ENCODE assay signal across 8 mouse cellular contexts in the genomic region with DNA sequence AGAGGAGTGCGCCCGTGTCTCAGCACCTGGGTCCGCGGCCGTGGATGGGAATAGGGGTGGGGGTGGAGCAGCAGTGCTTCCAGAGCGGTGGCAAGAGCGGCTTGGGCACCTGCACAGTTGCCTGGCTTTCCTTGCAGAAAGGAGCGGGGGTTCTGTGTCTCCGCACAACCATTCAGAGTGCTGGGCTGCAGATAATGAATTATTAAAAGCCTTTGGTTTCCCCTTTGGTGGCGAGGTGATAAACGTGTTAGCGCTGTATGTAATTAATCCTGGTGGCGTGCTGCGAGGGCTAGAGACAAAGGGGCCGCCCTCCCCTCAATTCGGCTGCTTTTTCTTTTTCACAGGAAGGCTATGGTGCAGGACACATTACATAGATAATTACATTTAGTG. TPM values are rescaled to one million over a fixed set of nuclear protein-coding genes. Genes with fewer than 3 reads are reported as not detected.
DNase-seq lines count a peak whose midpoint lies in the region; ATAC-seq and TF ChIP-seq lines count a peak whose summit lies in the region.
"Had no signal": no experiment of that assay in that cellular context is flagged by ENCODE, and none has a peak within 500 bp of the region (broad histone marks: within the 10 kb centered on the region; RNA-seq: fewer than 3 reads in every experiment).

No protein-coding gene starts in this region.

- H3K9ac ChIP-seq in lung, embryonic 16.5 days (ENCODE audit: low read length) = peak overlapping the region; percentile 11; the same call in 1 of the 2 replicates
- H3K9ac ChIP-seq in embryonic facial prominence, embryonic 15.5 days = no peak overlapping the region

- peaks cover 16% of the 10 kb centered on the region for H3K27me3 ChIP-seq in lung, embryonic 16.5 days (ENCODE audit: control insufficient read depth, insufficient read depth, low read depth, low read length)
- H3K27me3 ChIP-seq in embryonic facial prominence, embryonic 15.5 days = peaks cover 22% of the 10 kb centered on the region
- peaks cover 68% of the 10 kb centered on the region for H3K27me3 ChIP-seq in limb, embryonic 10.5 days (ENCODE audit: low read depth, poor library complexity, severe bottlenecking)

- TF ChIP-seq POLR2A in olfactory bulb, adult 2 months (IDR thresholded peaks at IDR 0.05; ENCODE audit: insufficient read depth, low read depth, low read length) = no peak

- intact Hi-C loops in gastrocnemius, postnatal 14 days (cut with DNase I; ENCODE audit: low total_unique reads) = no loop called here

- peak overlapping the region; percentile 87 for H3K4me2 ChIP-seq in lung, embryonic 16.5 days (ENCODE audit: low read depth, low read length)
- H3K4me2 ChIP-seq in embryonic facial prominence, embryonic 15.5 days (replicated peaks) = peak overlapping the region; percentile 92

- ATAC-seq in lung, embryonic 16.5 days (ENCODE audit: low read depth) = peak; percentile 9; the same call in 1 of the 2 replicates
- no peak for ATAC-seq in embryonic facial prominence, embryonic 15.5 days (ENCODE audit: insufficient number of reproducible peaks, low FRiP score, low TSS enrichment, low read depth)
- ATAC-seq in inflammation-experienced regulatory T-cells, adult 6 months = no peak

- peak overlapping the region; percentile 49 for H3K4me3 ChIP-seq in lung, embryonic 16.5 days (ENCODE audit: low read length)
- H3K4me3 ChIP-seq in embryonic facial prominence, embryonic 15.5 days (replicated peaks) = peak overlapping the region; percentile 45
- H3K4me3 ChIP-seq in limb, embryonic 10.5 days = peak overlapping the region; percentile 52
- peak overlapping the region; percentile 56 for H3K4me3 ChIP-seq in olfactory bulb, adult 2 months (ENCODE audit: insufficient read depth, low read depth, low read length)
- H3K4me3 ChIP-seq: myocyte had no signal

- H3K4me1 ChIP-seq in lung, embryonic 16.5 days (replicated peaks; ENCODE audit: control insufficient read depth, insufficient read depth, low read length) = peaks cover 22% of the 10 kb centered on the region
- peaks cover 38% of the 10 kb centered on the region for H3K4me1 ChIP-seq in embryonic facial prominence, embryonic 15.5 days
- H3K4me1 ChIP-seq in limb, embryonic 10.5 days = peaks cover 38% of the 10 kb centered on the region
- peaks cover 35% of the 10 kb centered on the region for H3K4me1 ChIP-seq in olfactory bulb, adult 2 months (ENCODE audit: control insufficient read depth, insufficient read depth, low read length)

- TF ChIP-seq CTCF in olfactory bulb, adult 2 months (IDR thresholded peaks at IDR 0.05; ENCODE audit: insufficient read depth, low read depth, low read length) = no peak

- no peaks in the 10 kb centered on the region for H3K36me3 ChIP-seq in lung, embryonic 16.5 days (ENCODE audit: control insufficient read depth, insufficient read depth, low read length)
- H3K36me3 ChIP-seq in embryonic facial prominence, embryonic 15.5 days = no peaks in the 10 kb centered on the region
- H3K36me3 ChIP-seq in limb, embryonic 10.5 days = no peaks in the 10 kb centered on the region

- 3% methylated on average over 16 of the region's 16 CpGs for WGBS in lung, embryonic 16.5 days
- WGBS in embryonic facial prominence, embryonic 15.5 days = 3% methylated on average over 16 of the region's 16 CpGs
- WGBS in limb, embryonic 10.5 days = 0% methylated on average over 16 of the region's 16 CpGs
- WGBS in olfactory bulb, adult 2 months = 3% methylated on average over 16 of the region's 16 CpGs

- H3K27ac ChIP-seq in lung, embryonic 16.5 days (ENCODE audit: low read length) = no peak overlapping the region
- H3K27ac ChIP-seq in embryonic facial prominence, embryonic 15.5 days (replicated peaks) = no peak overlapping the region
- 0 out of 2 replicates have a peak overlapping the region, but pooled peaks have one; percentile 7 for H3K27ac ChIP-seq in limb, embryonic 10.5 days
- no peak overlapping the region for H3K27ac ChIP-seq in olfactory bulb, adult 2 months (ENCODE audit: insufficient read depth, low read depth, low read length)

- DNase-seq in lung, postnatal 36 days = no peak
- no peak for DNase-seq in limb, embryonic 10.5 days (ENCODE audit: low spot score)
- DNase-seq in gastrocnemius, postnatal 14 days = no peak

- no peaks in the 10 kb centered on the region for H3K9me3 ChIP-seq in lung, embryonic 16.5 days (ENCODE audit: control insufficient read depth, low read length)
- no peaks in the 10 kb centered on the region for H3K9me3 ChIP-seq in embryonic facial prominence, embryonic 15.5 days (replicated peaks)
- H3K9me3 ChIP-seq in limb, embryonic 10.5 days (replicated peaks) = no peaks in the 10 kb centered on the region

RNA-seq across cellular contexts. Expression of a gene that starts 18.7 kb away (rescaled TPM):
- polyA plus RNA-seq in lung, embryonic 16.5 days (2015; fragmentation: Nextera tagmentation; extraction: Ambion mirVana) = 8.0 and 8.3 TPM in 2 replicates
- 7.2 and 7.8 TPM in 2 replicates for polyA plus RNA-seq in embryonic facial prominence, embryonic 15.5 days (2015; fragmentation: Nextera tagmentation; extraction: Ambion mirVana)
- polyA plus RNA-seq in limb, embryonic 10.5 days (2016; fragmentation: Nextera tagmentation; extraction: Ambion mirVana) = 1.4 and 2.3 TPM in 2 replicates
- polyA plus RNA-seq in olfactory bulb, adult 2 months (2012; ENCODE audit: insufficient read depth, insufficient read length, low replicate concordance, missing spikeins) = not detected in 2 replicates
- under 1 TPM in 1 of 3 experiments, not detected in 2; 0.25 TPM for polyA plus RNA-seq in inflammation-experienced regulatory T-cells, adult 6 months (2017; shearing (Covaris generic))
- 10 to 100 TPM; 14.5 to 15.5 TPM for total RNA-seq in gastrocnemius, postnatal 14 days (2021)

RNA-seq across cellular contexts. Expression of a gene that starts 51.8 kb away (rescaled TPM):
- 39.0 and 42.5 TPM in 2 replicates for polyA plus RNA-seq in lung, embryonic 16.5 days (2015; fragmentation: Nextera tagmentation; extraction: Ambion mirVana)
- 34.8 and 35.6 TPM in 2 replicates for polyA plus RNA-seq in embryonic facial prominence, embryonic 15.5 days (2015; fragmentation: Nextera tagmentation; extraction: Ambion mirVana)
- polyA plus RNA-seq in limb, embryonic 10.5 days (2016; fragmentation: Nextera tagmentation; extraction: Ambion mirVana) = 52.3 and 52.7 TPM in 2 replicates
- not detected in 2 replicates for polyA plus RNA-seq in olfactory bulb, adult 2 months (2012; ENCODE audit: insufficient read depth, insufficient read length, low replicate concordance, missing spikeins)
- 10 to 100 TPM; 20.8 to 26.0 (median 23.6) TPM for polyA plus RNA-seq in inflammation-experienced regulatory T-cells, adult 6 months (2017; shearing (Covaris generic))
- total RNA-seq in gastrocnemius, postnatal 14 days (2021) = 10 to 100 TPM; 22.1 to 24.6 TPM
